Mouse (Mus musculus) ES-Bruce4 (cell line): ENCODE measurements at regions not wholly inside any gene's neighbourhood (a gene's known extent, or its start where the extent isn't known, plus 50 kb on each side); places are given as distances from the start of the nearest gene placed in this dataset.

ENCODE experiments used
- H3K27ac ChIP-seq: 2 replicates; pipeline ENCODE4 v1.5.1; 2012; ENCODE audit warnings: low read length, inconsistent platforms; ENCODE audit not compliant: insufficient read depth
- H3K27me3 ChIP-seq: 2 replicates; pipeline ENCODE4 v1.6.1; 2012; ENCODE audit warnings: mild to moderate bottlenecking, low read length, inconsistent platforms; ENCODE audit not compliant: control insufficient read depth, poor library complexity, insufficient read depth, severe bottlenecking
- H3K36me3 ChIP-seq: 2 replicates; pipeline ENCODE4 v1.6.1; 2012; ENCODE audit warnings: inconsistent platforms, mild to moderate bottlenecking, low read length, moderate library complexity; ENCODE audit not compliant: control insufficient read depth, poor library complexity, insufficient read depth, severe bottlenecking
- H3K4me1 ChIP-seq: one replicate; pipeline ENCODE4 v1.8.1; 2011; ENCODE audit warnings: low read length; ENCODE audit not compliant: control insufficient read depth, insufficient read depth
- H3K4me3 ChIP-seq: 2 replicates; pipeline ENCODE4 v1.5.1; 2011; ENCODE audit warnings: low read depth, mild to moderate bottlenecking, low read length
- H3K9ac ChIP-seq: 2 replicates; pipeline ENCODE4 v1.6.1; 2012; ENCODE audit warnings: low read depth, mild to moderate bottlenecking, inconsistent platforms; ENCODE audit not compliant: poor library complexity, severe bottlenecking
- H3K9me3 ChIP-seq: replicated peaks from 2 replicates; pipeline ENCODE4 v1.6.1; 2012; ENCODE audit warnings: mild to moderate bottlenecking, low read length, inconsistent platforms; ENCODE audit not compliant: control insufficient read depth, poor library complexity, insufficient read depth, severe bottlenecking
- CTCF ChIP-seq: IDR thresholded peaks from one replicate; pipeline ENCODE4 v1.8.1; 2011; ENCODE audit warnings: low read depth, low read length
- EP300 ChIP-seq: IDR thresholded peaks from 2 replicates; pipeline ENCODE4 v1.6.1; 2011; ENCODE audit warnings: low read depth, low read length; ENCODE audit not compliant: insufficient read depth
- POLR2A ChIP-seq: IDR thresholded peaks from one replicate; pipeline ENCODE4 v1.8.1; 2011; ENCODE audit warnings: low read length; ENCODE audit not compliant: insufficient read depth

GRCm38 (mm10) chr2:169445877-169446276 lies 141.7 kb downstream of the Gm11011 start:
- Histone ChIP-seq H3K36me3 (no peaks in the 10 kb centered on the region), H3K9me3 (no peaks in the 10 kb centered on the region), H3K4me1 (no peaks in the 10 kb centered on the region), H3K4me3 (no peak overlapping the region), H3K27ac (no peak overlapping the region), H3K27me3 (no peaks in the 10 kb centered on the region; the same call in 1 of the 2 replicates), H3K9ac (no peak overlapping the region)
- TF ChIP-seq POLR2A (no peak), CTCF (no peak)

GRCm38 (mm10) chr2:169445371-169445770 lies 142.2 kb downstream of the Gm11011 start:
- no peak for TF ChIP-seq POLR2A
- TF ChIP-seq EP300: no peak
- TF ChIP-seq CTCF: no peak
- H3K27ac ChIP-seq: no peak overlapping the region
- no peaks in the 10 kb centered on the region; the same call in 1 of the 2 replicates for H3K27me3 ChIP-seq
- H3K36me3 ChIP-seq: no peaks in the 10 kb centered on the region
- H3K4me1 ChIP-seq: no peaks in the 10 kb centered on the region
- no peaks in the 10 kb centered on the region for H3K9me3 ChIP-seq
- H3K4me3 ChIP-seq: no peak overlapping the region
- no peak overlapping the region for H3K9ac ChIP-seq

GRCm38 (mm10) chr2:169443271-169443670 lies 144.3 kb downstream of the Gm11011 start:
- no peak for TF ChIP-seq POLR2A
- TF ChIP-seq EP300: no peak
- TF ChIP-seq CTCF: no peak
- no peaks in the 10 kb centered on the region for H3K4me1 ChIP-seq
- no peaks in the 10 kb centered on the region for H3K9me3 ChIP-seq
- H3K27me3 ChIP-seq: no peaks in the 10 kb centered on the region; the same call in 1 of the 2 replicates
- no peak overlapping the region for H3K4me3 ChIP-seq
- no peaks in the 10 kb centered on the region for H3K36me3 ChIP-seq
- H3K9ac ChIP-seq: no peak overlapping the region
- H3K27ac ChIP-seq: no peak overlapping the region

GRCm38 (mm10) chr2:169431516-169431915 lies 156.0 kb downstream of the Gm11011 start:
- no peaks in the 10 kb centered on the region for H3K27me3 ChIP-seq
- H3K4me3 ChIP-seq: no peak overlapping the region
- no peak overlapping the region for H3K27ac ChIP-seq
- TF ChIP-seq CTCF: no peak
- TF ChIP-seq EP300: no peak
- no peak for TF ChIP-seq POLR2A
- no peaks in the 10 kb centered on the region for H3K4me1 ChIP-seq
- no peaks in the 10 kb centered on the region for H3K9me3 ChIP-seq
- H3K36me3 ChIP-seq: no peaks in the 10 kb centered on the region
- no peak overlapping the region for H3K9ac ChIP-seq

GRCm38 (mm10) chr2:169429411-169429810 lies 158.1 kb downstream of the Gm11011 start:
- no peaks in the 10 kb centered on the region for H3K36me3 ChIP-seq

GRCm38 (mm10) chr2:169424166-169424920 lies 163.2 kb downstream of the Gm11011 start:
- Histone ChIP-seq H3K9ac (no peak overlapping the region), H3K4me3 (no peak overlapping the region), H3K4me1 (no peaks in the 10 kb centered on the region), H3K27ac (no peak overlapping the region), H3K27me3 (no peaks in the 10 kb centered on the region), H3K36me3 (no peaks in the 10 kb centered on the region), H3K9me3 (no peaks in the 10 kb centered on the region)
- TF ChIP-seq POLR2A: no peak
- TF ChIP-seq CTCF: no peak
- no peak for TF ChIP-seq EP300

More at GRCm38 (mm10) chr2:169429411-169429810, 158.1 kb downstream of the Gm11011 start:
- no peaks in the 10 kb centered on the region for H3K9me3 ChIP-seq
- H3K27me3 ChIP-seq: no peaks in the 10 kb centered on the region
- TF ChIP-seq POLR2A: no peak
- no peak for TF ChIP-seq CTCF
- no peak for TF ChIP-seq EP300
- H3K27ac ChIP-seq: no peak overlapping the region
- H3K4me1 ChIP-seq: no peaks in the 10 kb centered on the region
- no peak overlapping the region for H3K9ac ChIP-seq
- H3K4me3 ChIP-seq: no peak overlapping the region
